Mouse (Mus musculus) embryonic stem cell, embryonic (primary cell): ENCODE data around the gene Mettl17.
"Not testable (repeated sequence)": the region's sequence is repeated elsewhere in the genome, so short reads cannot be mapped to it uniquely, and the experiment has no call there.

Experiments
- CTCF ChIA-PET, 4 experiments: fragments of 300-600 bp in 2 of 4; fragments of 350-600 bp in 2 of 4; sonication (Branson Sonifier 250); formaldehyde crosslinking; loops; one replicate each; lab custom pipeline; 2022; ENCODE audit warnings: inconsistent platforms in 2 of 4; lab: Charles Lee
- POLR2A ChIA-PET, 4 experiments: fragments of 300-600 bp in 2 of 4; fragments of 350-600 bp in 2 of 4; sonication (Branson Sonifier 250); formaldehyde crosslinking; loops; one replicate each; lab custom pipeline; 2022; ENCODE audit warnings: antibody characterized with exemption in 4 of 4, inconsistent platforms in 1 of 4; lab: Charles Lee

Mettl17 gene

DNA sequence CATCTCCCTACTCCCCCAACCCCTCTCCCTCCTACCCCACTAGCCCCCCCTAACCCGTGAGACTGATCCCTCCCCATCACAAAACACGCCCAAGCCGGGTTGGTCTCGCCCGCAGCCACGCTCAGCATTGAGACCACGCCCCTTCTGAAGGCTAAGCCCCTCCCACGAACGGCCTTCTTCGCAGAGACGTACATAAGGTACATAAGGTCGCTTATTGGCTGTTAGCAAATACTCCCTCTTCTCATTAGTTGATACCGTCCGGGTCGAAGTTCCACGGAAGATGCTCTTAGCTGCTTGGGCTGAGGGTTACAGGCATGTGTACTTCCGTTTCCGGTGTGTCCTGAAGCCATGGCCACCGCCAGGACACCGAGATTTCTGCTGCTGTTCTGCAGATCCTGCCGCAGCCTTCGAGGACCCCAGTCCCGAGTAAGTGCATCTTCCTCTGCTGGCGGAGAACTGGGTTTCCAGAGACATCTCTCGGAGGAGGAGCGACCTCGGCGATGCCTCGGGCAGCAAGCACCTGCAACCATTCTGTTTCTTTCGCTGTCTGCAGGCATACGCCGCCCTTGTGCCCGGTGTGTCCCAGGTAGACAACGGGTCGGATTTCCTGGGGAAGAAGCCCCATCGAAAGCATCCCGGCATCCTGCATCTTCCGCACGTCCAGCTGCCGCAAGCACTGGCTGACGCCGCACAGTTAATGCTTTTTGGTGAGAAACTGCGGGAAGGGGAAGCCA lies at the start of gene Mettl17:
Mettl17 (plus strand) TSS at position 245 of the 734 bp plus-strand sequence.
- ChIA-PET POLR2A (interaction anchor here (0.5 to 3.5 kb wide), 45 partner anchors 8 to 795 kb away, joined by 3 to 22 read pairs (median 6); partner anchors contain the start of genes Zfp219 (in 3 of the 4), Hnrnpc (in 2 of the 4), Ndrg2 (in 1 of the 4) and Rab2b (in 1 of the 4)), CTCF (interaction anchor here (0.6 to 2.3 kb wide), 14 partner anchors 8 to 336 kb away, joined by 3 to 16 read pairs (median 6); partner anchors contain the start of gene Slc39a2 (in 1 of the 4))

DNA sequence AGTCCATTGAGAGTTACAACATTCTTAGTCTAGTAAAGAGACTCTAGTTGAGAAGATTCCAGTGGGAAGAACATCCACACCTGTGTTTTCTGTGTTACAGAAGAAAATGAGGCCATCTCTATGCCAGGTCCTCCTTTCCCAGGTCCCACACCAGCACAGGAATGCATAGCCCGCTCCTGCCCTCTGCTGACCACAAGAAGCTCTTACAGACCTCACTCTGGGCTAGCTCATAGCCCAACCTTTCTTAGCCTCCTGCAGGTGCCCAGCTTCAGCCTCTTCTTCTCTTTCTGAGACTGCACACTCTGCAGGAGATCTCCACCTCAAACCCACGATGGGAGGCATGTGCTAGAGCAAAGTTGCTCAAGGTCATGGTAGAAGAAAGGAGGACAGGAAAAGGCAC lies 46.2 kb upstream of the Mettl17 start:
- CTCF ChIA-PET = interaction anchor here in 3 of 4 experiments (0.8 to 1.2 kb wide), 5 partner anchors 24 to 740 kb away, joined by 3 to 4 read pairs (median 3); no protein-coding TSS in a partner anchor
- POLR2A ChIA-PET = interaction anchor here in 1 of 4 experiments (0.6 kb wide), 1 partner anchor 896 kb away, joined by 6 read pairs; no protein-coding TSS in a partner anchor

DNA sequence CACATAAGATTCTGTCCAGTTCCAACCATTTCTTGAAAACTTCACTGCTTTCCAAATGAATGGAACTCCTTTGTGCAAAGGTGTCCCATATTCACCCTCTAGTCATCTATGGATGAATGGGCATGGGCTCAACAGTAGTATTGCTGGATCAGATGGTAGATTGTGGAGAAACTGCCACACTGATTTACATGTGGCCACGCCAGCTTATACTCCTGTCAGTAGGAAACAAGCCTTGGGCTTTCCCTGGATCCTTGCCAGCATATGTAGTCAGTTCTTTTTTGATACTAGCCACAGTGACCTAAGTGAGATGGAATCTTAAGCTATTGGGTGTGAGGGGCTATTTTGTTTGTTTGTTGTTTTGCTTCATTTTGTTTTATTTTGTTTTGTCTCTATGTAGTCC lies 42.4 kb upstream of the Mettl17 start:
- ChIA-PET POLR2A (interaction anchor here in 1 of 4 experiments (1.2 kb wide), 1 partner anchor 590 kb away, joined by 3 read pairs; no protein-coding TSS in a partner anchor), CTCF (interaction anchor here in 1 of 4 experiments (0.8 kb wide), 1 partner anchor 9 kb away, joined by 3 read pairs; no protein-coding TSS in a partner anchor)

DNA sequence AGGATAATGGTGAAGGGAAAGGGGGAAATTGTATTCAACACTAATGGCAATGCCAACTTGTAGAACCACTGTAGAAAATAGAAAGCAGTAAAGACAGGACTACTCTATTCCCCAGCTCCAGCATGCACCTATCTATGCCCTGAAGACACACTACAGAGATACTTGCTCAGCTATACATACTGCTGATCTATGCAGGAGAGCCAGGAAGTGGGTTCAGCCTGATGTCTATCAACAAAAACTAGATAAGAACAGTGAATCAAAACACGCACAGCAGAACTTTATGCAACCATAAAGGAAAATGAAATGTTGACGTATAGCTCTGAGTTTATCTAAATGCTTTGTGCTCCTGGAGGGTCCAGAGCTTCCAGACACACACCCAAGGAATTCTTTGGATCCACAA lies 41.9 kb upstream of the Mettl17 start:
- CTCF ChIA-PET = no interaction called here
- POLR2A ChIA-PET = interaction anchor here in 1 of 4 experiments (0.6 kb wide), 1 partner anchor 180 kb away, joined by 3 read pairs; no protein-coding TSS in a partner anchor

DNA sequence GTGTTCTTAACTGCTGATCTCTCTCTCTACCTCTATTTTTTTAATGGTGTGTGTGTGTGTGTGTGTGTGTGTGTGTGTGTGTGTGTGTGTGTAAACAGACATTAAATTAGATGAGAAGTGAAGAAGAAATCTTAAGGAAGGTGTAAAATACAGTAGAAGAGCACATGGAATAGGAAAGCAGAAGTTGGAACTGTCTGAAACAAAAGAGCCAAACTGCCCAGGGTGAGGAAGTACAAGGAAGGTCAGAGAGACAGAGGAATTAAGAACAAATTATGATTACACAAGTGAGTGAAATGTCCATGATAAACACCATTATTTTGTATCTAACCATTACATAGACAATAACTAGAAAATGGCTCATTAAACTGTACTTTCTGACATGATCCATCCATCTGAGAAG lies 40.8 kb upstream of the Mettl17 start:
- POLR2A ChIA-PET = interaction anchor here in 2 of 4 experiments (0.6 to 1.2 kb wide), 2 partner anchors 51 to 222 kb away, joined by 3 to 4 read pairs; no protein-coding TSS in a partner anchor
- CTCF ChIA-PET = no interaction called here

DNA sequence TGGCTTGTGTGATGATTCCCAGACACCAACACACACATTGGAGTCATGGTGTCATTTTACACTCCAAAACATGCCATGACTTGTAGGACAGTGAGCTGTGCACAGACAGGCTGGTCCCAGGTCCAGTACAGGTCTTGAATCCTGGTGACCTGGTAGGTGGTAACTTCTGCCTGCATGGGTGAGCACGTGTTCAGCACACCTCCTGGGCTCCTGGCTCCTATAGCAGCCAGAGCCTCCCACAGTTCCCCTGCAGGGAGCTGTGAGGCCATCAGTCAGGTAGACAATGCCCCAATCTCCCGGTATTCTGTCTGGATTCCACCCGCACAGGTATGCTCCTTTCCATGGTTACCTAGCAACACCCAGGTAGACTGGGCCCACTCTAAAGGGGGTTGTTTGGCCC lies 38.1 kb upstream of the Mettl17 start:
- POLR2A ChIA-PET = no interaction called here
- CTCF ChIA-PET = interaction anchor here in 1 of 4 experiments (0.5 kb wide), 1 partner anchor 1077 kb away, joined by 3 read pairs; no protein-coding TSS in a partner anchor

DNA sequence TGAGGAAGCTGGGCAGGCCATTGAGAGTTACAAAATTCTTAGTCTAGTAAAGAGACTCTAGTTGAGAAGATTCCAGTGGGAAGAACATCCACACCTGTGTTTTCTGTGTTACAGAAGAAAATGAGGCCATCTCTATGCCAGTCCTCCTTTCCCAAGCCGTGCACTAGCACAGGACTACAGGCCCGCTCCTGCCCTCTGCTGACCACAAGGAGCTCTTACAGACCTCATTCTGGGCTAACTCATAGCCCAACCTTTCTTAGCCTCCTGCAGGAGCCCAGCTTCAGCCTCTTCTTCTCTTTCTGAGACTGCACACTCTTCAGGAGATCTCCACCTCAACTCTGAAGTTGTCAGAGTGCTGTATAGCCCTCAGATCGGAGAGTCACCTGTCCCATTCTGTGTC lies 33.6 kb upstream of the Mettl17 start:
- POLR2A ChIA-PET = not testable (repeated sequence)
- CTCF ChIA-PET = interaction anchor here in 2 of 4 experiments (1.0 to 1.1 kb wide), 4 partner anchors 9 to 80 kb away, joined by 3 to 6 read pairs (median 4); no protein-coding TSS in a partner anchor

DNA sequence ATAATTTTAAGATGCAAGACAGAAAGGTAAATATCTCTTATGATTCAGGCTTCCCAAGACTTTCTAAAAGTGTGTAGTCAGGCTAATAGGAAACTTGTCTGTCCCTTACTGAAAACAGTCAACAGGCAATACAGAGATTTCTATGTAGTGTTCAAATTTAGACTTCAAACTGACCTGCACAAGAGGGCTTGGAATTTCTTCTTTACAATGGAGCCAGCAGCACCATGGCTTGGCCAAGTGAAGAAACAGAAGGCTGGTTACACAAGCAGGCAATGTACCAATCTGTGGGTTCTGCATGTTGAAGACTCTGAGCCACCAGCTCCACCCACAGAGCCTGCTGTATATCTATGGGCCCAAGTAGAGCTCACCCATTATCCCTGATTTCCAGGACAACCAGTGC lies 31.2 kb upstream of the Mettl17 start, which contains the start of gene Ear6:
Ear6 (plus strand) TSS at position 301 of the 400 bp plus-strand sequence.
- ChIA-PET CTCF (no interaction called here), POLR2A (no interaction called here)

DNA sequence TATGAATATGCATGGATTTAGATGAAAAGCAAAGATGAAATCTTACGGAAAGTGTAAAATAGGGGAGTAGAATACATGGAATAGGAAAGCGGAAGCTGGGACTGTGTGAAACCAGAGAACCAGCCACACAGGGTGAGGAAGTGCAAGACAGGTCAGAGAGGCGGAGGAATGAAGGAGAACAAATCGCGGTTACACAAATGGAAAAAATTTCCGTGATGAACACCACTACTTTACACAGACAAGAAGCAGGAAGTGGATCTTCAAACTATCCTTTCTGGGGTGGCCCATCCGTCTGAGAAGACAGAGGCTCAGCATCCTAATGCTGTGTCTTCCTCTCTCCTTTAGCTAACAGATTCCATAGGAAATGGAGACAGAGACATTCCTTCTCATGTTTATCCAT lies 29.4 kb upstream of the Mettl17 start:
- POLR2A ChIA-PET = not testable (repeated sequence)

DNA sequence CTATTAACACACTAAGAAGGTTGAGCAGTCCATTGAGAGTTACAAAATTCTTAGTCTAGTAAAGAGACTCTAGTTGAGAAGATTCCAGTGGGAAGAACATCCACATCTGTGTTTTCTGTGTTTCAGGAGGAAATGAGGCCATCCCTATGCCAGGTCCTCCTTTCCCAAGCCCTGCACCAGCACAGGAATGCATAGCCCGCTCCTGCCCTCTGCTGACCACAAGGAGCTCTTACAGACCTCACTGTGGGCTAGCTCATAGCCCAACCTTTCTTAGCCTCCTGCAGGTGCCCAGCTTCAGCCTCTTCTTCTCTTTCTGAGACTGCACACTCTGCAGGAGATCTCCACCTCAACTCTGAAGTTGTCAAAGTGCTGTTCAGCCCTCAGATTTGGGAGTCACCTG lies 21.0 kb upstream of the Mettl17 start:
- POLR2A ChIA-PET = interaction anchor here in 1 of 4 experiments (0.7 kb wide), 1 partner anchor 14 kb away, joined by 3 read pairs; no protein-coding TSS in a partner anchor
- CTCF ChIA-PET = interaction anchor here in 2 of 4 experiments (0.6 to 1.6 kb wide), 6 partner anchors 20 to 446 kb away, joined by 3 to 13 read pairs (median 4); no protein-coding TSS in a partner anchor

More for the DNA sequence above, 29.4 kb upstream of the Mettl17 start:
- CTCF ChIA-PET = interaction anchor here in 1 of 4 experiments (0.6 kb wide), 1 partner anchor 757 kb away, joined by 3 read pairs; no protein-coding TSS in a partner anchor

DNA sequence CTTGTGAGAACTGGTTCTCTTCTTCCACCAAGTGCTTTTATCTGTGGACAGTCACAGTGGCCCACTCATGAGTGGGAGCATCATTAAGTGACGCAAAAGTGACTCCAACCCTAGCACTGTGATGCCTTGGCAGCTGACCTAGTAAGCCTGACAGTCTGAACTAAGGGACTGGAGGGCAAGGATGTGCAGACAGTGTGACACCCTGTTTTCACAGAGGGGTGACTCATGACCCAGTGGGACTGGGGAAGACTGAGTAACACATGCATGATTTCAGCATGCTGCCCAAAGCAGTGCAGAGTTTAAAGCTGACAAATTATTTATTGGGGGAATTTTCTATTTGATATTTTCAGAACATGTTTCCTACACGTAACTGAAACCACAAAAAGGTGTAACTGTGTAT lies 13.9 kb upstream of the Mettl17 start:
- CTCF ChIA-PET = interaction anchor here in 1 of 4 experiments (0.6 kb wide), 1 partner anchor 374 kb away, joined by 5 read pairs; no protein-coding TSS in a partner anchor
- POLR2A ChIA-PET = interaction anchor here in 1 of 4 experiments (2.0 kb wide), 1 partner anchor 13 kb away, joined by 7 read pairs; no protein-coding TSS in a partner anchor

DNA sequence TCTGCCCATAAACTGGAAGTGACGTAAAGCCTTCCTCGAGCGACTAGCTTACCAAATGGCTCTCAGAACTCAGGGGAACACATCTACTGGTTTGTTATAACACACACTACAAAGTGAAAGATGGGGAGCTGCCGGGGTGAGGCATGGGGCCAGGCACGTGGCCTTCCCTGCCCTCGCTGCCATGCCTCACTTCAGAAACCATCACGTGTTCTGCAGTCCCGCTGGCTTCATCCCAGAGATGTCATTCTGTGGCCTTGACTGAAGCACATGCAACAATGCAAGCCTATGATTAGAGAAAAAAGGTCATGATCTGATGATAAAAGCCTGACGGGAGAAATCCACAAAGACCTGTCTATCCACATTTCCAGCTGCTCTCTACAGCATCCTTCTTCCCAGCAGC lies 12.9 kb upstream of the Mettl17 start:
- ChIA-PET POLR2A (interaction anchor here in 1 of 4 experiments (2.0 kb wide), 1 partner anchor 12 kb away, joined by 7 read pairs; no protein-coding TSS in a partner anchor), CTCF (interaction anchor here in 1 of 4 experiments (0.6 kb wide), 1 partner anchor 391 kb away, joined by 3 read pairs; no protein-coding TSS in a partner anchor)

DNA sequence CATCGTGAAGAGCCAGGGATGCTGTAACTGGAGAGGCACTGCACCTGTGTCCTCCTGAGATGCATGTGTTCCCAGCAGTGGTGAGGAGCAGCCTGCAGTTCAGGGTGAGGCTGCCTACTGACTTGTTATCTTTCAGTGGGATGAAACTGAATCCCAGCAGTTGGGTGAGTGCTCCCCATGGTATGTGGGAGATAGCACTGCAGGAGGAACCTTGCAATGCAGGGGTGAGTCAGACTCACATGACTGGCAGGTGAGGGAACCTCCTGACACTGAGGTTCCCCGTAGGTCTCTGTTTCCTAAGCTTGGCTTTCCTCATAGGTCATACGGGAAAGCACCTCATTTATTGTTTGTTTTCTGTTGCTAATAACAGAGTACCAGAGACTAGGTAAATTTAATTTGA lies 7.1 kb upstream of the Mettl17 start:
- ChIA-PET CTCF (interaction anchor here in 1 of 4 experiments (0.6 kb wide), 1 partner anchor 16 kb away, joined by 4 read pairs; no protein-coding TSS in a partner anchor), POLR2A (interaction anchor here in 2 of 4 experiments (0.6 to 1.7 kb wide), 6 partner anchors 26 to 226 kb away, joined by 3 to 5 read pairs (median 4); partner anchors contain the start of genes Hnrnpc (in 2 of the 2) and Zfp219 (in 1 of the 2))

DNA sequence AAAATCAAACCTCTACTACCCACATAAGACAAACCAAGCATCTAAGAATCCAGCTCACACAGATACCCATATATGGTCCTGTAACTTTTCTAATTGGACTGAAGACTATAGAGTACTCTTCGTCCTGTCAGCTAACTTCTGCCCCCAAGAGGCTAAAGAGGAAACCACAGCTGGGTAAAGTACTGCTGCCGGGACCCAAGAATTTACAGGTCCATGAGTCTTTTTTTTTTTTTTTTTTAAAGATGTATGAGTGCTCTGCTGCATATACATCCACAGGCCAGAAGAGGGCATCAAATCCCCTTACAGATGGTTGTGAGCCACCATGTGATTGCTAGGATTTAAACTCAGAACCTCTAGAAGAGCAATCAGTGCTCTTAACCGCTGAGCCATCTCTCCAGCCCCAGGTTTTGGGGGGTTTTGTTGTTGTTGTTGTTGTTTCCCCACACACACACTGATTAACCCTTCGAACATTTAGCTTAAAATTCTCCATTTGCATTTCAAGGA lies 1.1 kb upstream of the Mettl17 start:
- CTCF ChIA-PET = interaction anchor here (0.6 to 2.3 kb wide), 43 partner anchors 8 to 887 kb away, joined by 3 to 17 read pairs (median 4); partner anchors contain the start of gene Slc39a2 (in 2 of the 4)
- POLR2A ChIA-PET = interaction anchor here (0.6 to 3.5 kb wide), 54 partner anchors 9 to 959 kb away, joined by 3 to 22 read pairs (median 5); partner anchors contain the start of genes Hnrnpc (in 2 of the 4), Ndrg2 (in 2 of the 4), Rab2b (in 2 of the 4) and Tox4 (in 2 of the 4)

DNA sequence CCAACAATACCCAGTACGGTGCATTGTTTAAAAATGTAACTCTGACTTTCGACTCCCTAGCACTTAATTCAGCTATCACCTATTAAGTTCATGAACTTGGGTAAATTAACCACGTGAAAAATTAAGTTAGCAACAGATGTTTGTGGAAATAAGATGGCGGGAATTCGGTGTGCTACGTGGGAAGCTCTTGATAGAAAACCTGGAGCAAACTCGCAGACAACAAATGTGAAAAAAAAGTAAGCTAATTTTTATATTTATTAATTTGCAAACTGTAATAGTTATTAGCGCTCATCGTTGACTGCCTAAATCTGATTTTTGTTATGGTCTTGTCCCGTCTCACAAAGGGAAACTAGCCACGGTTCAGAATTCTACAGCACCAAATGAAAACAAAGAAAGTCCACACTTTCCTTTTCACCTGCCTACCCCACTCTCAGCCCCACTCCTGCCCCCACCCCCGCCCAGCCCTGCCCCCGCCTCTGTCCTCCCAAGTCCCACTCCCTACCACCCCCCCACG lies 554 bp upstream of the Mettl17 start:
- CTCF ChIA-PET = interaction anchor here (0.6 to 2.3 kb wide), 27 partner anchors 9 to 335 kb away, joined by 3 to 17 read pairs (median 5); partner anchors contain the start of gene Slc39a2 (in 2 of the 4)
- POLR2A ChIA-PET = interaction anchor here (0.5 to 3.5 kb wide), 56 partner anchors 9 to 960 kb away, joined by 3 to 22 read pairs (median 5); partner anchors contain the start of genes Zfp219 (in 3 of the 4), Hnrnpc (in 2 of the 4), Ndrg2 (in 2 of the 4) and Rab2b (in 2 of the 4)

DNA sequence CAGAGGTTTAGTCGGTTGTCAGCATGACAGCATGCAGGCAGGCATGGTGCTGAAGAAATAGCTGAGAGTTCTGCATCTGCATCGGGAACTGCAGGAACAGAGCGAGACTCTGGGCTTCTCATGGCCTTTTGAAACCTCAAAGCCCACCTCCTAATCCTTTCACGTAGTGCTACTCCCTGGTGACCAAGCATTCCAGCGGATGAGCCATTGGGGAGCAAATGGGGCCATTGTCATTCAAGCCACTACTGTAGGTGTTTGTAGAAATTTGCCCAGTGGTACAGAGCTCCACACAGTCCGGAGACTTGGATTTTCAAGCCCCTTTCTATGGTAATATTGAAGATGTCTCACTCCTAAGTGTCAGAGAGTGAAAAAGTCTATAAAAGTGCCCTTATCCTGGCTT lies 1.4 kb downstream of the Mettl17 start:
- POLR2A ChIA-PET = interaction anchor here in 2 of 4 experiments (0.6 to 3.5 kb wide), 10 partner anchors 9 to 371 kb away, joined by 3 to 22 read pairs (median 4); partner anchors contain the start of genes Chd8 (in 1 of the 2), Hnrnpc (in 1 of the 2) and Ndrg2 (in 1 of the 2)
- CTCF ChIA-PET = interaction anchor here in 2 of 4 experiments (0.7 kb wide), 2 partner anchors 128 to 309 kb away, joined by 3 to 4 read pairs; no protein-coding TSS in a partner anchor

DNA sequence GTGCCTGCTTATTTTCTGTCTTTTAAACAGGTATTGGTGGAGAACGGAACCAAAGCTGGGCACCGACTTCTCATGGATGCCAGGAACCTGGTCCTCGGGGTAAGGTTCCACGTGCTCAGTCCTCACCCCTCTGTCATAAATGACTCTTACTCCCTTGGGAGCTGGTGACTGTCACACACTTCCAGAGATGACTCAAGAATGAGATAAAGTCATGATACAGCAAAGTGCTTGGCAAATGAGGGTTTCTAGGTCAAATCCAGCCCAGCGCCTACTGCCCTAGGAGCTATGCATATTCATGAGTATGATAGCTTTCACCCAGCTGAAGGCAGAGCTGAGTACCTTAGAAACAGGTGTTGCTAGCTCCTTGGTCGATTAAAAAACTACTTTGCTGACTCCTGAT lies 5.2 kb downstream of the Mettl17 start:
- ChIA-PET CTCF (interaction anchor here in 2 of 4 experiments (0.5 to 0.8 kb wide), 2 partner anchors 10 to 11 kb away, joined by 3 to 5 read pairs; no protein-coding TSS in a partner anchor), POLR2A (interaction anchor here in 2 of 4 experiments (1.0 to 2.3 kb wide), 6 partner anchors 9 to 120 kb away, joined by 3 to 10 read pairs (median 4); no protein-coding TSS in a partner anchor)
